Mouse (Mus musculus) liver, embryonic 18 days (tissue): ENCODE results near the gene Mef2b. TPM values are rescaled to one million over a fixed set of nuclear protein-coding genes. Genes with fewer than 3 reads are reported as not detected.

ENCODE experiments used
- polyA plus RNA-seq: library from polyadenylated mRNA; depleted of rRNA; stranded (reverse); fragments of >200 nt; gene quantifications from 2 replicates; pipeline ENCODE4 v1.2.3, GENCODE M21; 2012; rRNA removed

The Mef2b gene
- polyA plus RNA-seq, result 0.02 and 0.06 TPM in 2 replicates

DNA sequence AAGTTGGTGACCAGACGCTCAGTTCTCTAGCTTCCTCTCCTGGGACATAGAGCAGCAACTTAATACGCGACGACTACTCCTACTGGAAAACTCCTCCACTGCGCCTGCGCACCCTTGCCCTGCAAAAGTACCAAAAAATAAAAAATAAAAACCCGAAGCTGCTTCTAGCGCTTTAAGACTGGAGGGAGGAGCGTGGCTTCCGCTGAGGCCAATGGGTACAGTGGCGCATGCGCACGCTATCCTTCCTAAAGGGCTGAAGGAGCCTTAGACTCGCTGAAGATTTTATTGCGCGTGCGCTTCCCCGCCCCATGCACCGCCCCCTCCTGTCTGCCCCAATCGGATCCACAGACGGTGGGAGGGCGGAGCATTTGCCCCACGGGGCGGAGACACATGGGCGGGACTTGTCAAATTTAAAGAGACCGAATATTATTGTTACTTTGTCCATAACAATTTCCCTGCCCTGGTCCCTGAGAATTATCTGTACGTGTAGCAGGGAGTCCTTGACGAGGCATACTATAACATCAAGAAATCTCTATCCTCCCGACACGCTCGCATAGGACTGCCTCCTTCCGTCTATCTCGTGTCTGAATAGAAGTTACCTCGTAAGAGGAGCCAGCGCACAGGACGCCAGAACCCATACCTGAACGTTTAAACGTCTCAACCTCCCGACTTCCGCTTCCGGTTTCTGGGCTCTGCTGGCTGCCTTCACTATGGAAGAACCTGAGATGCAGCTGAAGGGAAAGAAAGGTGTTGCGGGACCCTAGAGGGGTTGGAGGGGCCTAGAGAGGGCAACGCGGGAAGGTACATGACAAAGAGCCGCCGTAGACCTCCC is at the start of gene Mef2b, which contains the start of the genes Rfxank and Borcs8:
Mef2b (plus strand) TSS at position 686 of the 832 bp plus-strand sequence.
Rfxank (minus strand) TSS at position 129 of the 832 bp plus-strand sequence.
Borcs8 (plus strand) TSS at position 474 of the 832 bp plus-strand sequence.

DNA sequence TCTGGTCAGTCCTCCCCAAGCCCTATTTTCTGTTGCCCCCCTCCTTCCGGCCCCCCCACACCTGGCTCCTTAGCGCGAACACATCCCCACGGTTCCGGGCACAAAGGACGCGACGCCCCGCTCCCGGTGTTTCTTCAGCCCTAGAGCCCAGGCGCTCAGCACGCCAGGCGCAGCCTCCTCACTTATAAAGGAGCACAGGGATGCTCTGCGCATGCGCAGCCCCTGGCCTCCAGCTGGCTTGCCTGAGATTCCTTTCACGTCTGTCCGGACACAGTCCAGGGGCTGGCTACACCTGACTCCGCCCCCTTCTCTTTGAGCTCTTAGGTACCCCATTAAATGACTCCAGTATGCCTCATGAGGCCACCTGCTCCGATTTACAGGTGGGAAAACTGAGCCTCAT is 18.8 kb upstream of the Mef2b start, which contains the start of gene Ncan:
Ncan (minus strand) TSS at position 207 of the 400 bp plus-strand sequence.

DNA sequence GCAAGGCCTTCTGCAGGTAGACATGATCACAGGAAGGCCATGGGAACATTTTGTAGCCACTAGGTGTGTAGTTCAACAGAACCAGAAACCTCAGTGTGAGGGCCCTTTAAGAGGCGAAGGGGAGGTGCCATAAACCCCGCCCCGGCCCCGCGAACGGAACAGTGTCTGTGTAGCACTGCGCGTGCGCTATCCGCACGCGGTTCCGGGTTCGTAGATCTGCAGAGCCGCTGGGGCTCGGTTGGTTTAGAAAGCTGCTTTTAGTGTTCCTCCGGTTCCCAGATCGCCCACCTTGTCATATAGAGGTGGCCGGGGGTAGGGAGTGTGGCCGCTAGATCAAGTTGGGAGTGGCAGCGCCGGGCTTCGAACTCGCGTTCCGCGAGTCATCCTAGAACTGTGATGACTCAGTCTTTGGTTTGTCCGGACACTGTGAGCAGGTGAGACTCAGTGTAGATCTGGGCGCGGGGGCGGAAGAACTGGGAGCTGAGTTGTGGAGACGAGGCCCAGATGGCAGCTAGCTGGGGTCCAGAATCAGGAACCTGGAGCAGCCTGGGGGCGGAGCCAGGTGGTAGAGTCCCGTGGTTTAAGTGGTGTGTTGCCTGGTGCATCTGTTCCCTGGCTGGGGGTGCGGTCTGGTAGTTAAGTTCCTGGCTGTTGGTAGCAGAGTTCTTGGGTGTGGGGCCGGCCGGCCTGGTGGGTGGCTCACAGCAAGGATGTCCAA is 8.2 kb upstream of the Mef2b start, which contains the start of gene Nr2c2ap:
Nr2c2ap (plus strand) TSS at position 168 of the 718 bp plus-strand sequence.

GRCm38 (mm10) chr8:70172043-70172681 is 32.7 kb downstream of the Mef2b start, which contains the start of gene Tmem161a:
TSS of gene Tmem161a (plus strand) at chr8:70172356.

GRCm38 (mm10) chr8:70212112-70213055 is 72.9 kb downstream of the Mef2b start, which contains the start of gene Slc25a42:
TSS of gene Slc25a42 (minus strand) at chr8:70212305.

Other genes starting within 250 kb of the Mef2b start
- 0.22 and 0.24 TPM in 2 replicates for gene Tssk6, start 237.5 kb upstream of the Mef2b start, polyA plus RNA-seq
- 62.7 and 63.0 TPM in 2 replicates for gene Ndufa13, start 237.2 kb upstream of the Mef2b start, polyA plus RNA-seq
- gene Yjefn3, start 237.0 kb upstream of the Mef2b start, polyA plus RNA-seq, result 0.44 and 0.46 TPM in 2 replicates
- gene Gatad2a, start 143.3 kb upstream of the Mef2b start, polyA plus RNA-seq, result 12.3 and 13.6 TPM in 2 replicates
- gene Mau2, start 97.0 kb upstream of the Mef2b start, polyA plus RNA-seq, result 19.7 and 22.0 TPM in 2 replicates
- 5.8 and 6.6 TPM in 2 replicates for gene Sugp1, start 96.9 kb upstream of the Mef2b start, polyA plus RNA-seq
- gene Tm6sf2, start 66.8 kb upstream of the Mef2b start, polyA plus RNA-seq, result 1.7 and 3.0 TPM in 2 replicates
- 0.02 and 0.05 TPM in 2 replicates for gene Hapln4, start 56.3 kb upstream of the Mef2b start, polyA plus RNA-seq
- gene Ncan, start 18.8 kb upstream of the Mef2b start, polyA plus RNA-seq, result under 0.01 TPM in 1 of 2 replicates, not detected in the other
- 7.7 and 8.4 TPM in 2 replicates for gene Nr2c2ap, start 8.4 kb upstream of the Mef2b start, polyA plus RNA-seq
- gene Rfxank, start 557 bp upstream of the Mef2b start, polyA plus RNA-seq, result 5.7 and 7.2 TPM in 2 replicates
- gene Borcs8, start 212 bp upstream of the Mef2b start, polyA plus RNA-seq, result 24.7 and 27.1 TPM in 2 replicates
- 38.5 and 51.0 TPM in 2 replicates for gene Tmem161a, start 32.6 kb downstream of the Mef2b start, polyA plus RNA-seq
- 45.6 and 57.7 TPM in 2 replicates for gene Slc25a42, start 72.6 kb downstream of the Mef2b start, polyA plus RNA-seq
- gene Sugp2, start 94.5 kb downstream of the Mef2b start, polyA plus RNA-seq, result 12.9 and 16.4 TPM in 2 replicates
- gene Armc6, start 94.8 kb downstream of the Mef2b start, polyA plus RNA-seq, result 7.8 and 7.9 TPM in 2 replicates
- gene Homer3, start 143.1 kb downstream of the Mef2b start, polyA plus RNA-seq, result 6.7 and 6.9 TPM in 2 replicates
- gene Ddx49, start 162.8 kb downstream of the Mef2b start, polyA plus RNA-seq, result 16.9 and 18.1 TPM in 2 replicates
- gene Cope, start 162.8 kb downstream of the Mef2b start, polyA plus RNA-seq, result 193 and 196 TPM in 2 replicates
- gene Cers1, start 176.1 kb downstream of the Mef2b start, polyA plus RNA-seq, result 0.07 and 0.09 TPM in 2 replicates
- 0.05 TPM in 1 of 2 replicates, not detected in the other for gene Gdf1, start 190.1 kb downstream of the Mef2b start, polyA plus RNA-seq
- 9.1 and 10.4 TPM in 2 replicates for gene Upf1, start 213.6 kb downstream of the Mef2b start, polyA plus RNA-seq
- 2.0 and 2.9 TPM in 2 replicates for gene Comp, start 233.8 kb downstream of the Mef2b start, polyA plus RNA-seq